Mouse (Mus musculus) inflammation-experienced regulatory T-cells, adult 16 weeks (primary cell): ENCODE results near the gene Nenf. TPM values are rescaled to one million over a fixed set of nuclear protein-coding genes. Genes with fewer than 3 reads are reported as not detected.

Experiments used
- polyA plus RNA-seq: library from polyadenylated mRNA; unstranded; fragments of 100-300 nt; shearing (Covaris generic); gene quantifications from one replicate; pipeline ENCODE4 v1.2.1, GENCODE M21; 2017

Nenf gene
- 4.7 TPM for polyA plus RNA-seq

GRCm38 (mm10) chr1:191317591-191318196 is at the start of gene Nenf:
TSS of gene Nenf (minus strand) at chr1:191318194.

GRCm38 (mm10) chr1:191325726-191326232 is 7.8 kb upstream of the Nenf start, which contains the start of gene Tmem206:
TSS of gene Tmem206 (plus strand) at chr1:191325912.

Other genes with a start within 250 kb of the Nenf start
- 0.38 TPM for gene Batf3, start 220.3 kb downstream of the Nenf start, polyA plus RNA-seq
- gene Fam71a, start 153.4 kb downstream of the Nenf start, polyA plus RNA-seq, result not detected
- gene Atf3, start 100.2 kb downstream of the Nenf start, polyA plus RNA-seq, result 0.24 TPM
- gene Tmem206, start 7.7 kb upstream of the Nenf start, polyA plus RNA-seq, result 33.7 TPM
- gene Ppp2r5a, start 85.1 kb upstream of the Nenf start, polyA plus RNA-seq, result 24.2 TPM